Mouse (Mus musculus): ENCODE data around the gene Slc5a11. TPM values are rescaled to one million over a fixed set of nuclear protein-coding genes. Genes with fewer than 3 reads are reported as not detected.

The Slc5a11 gene
- total and polyA plus RNA-seq, 3 experiments: not detected

GRCm38 (mm10) chr7:123293898-123294297 lies 79.3 kb downstream of the Slc5a11 start:
- H3K36me3 ChIP-seq (replicated peaks): peaks cover 95% of the 10 kb centered on the region
- H3K9me3 ChIP-seq (replicated peaks): no peaks in the 10 kb centered on the region
- TF ChIP-seq TAL1 (conservative IDR thresholded peaks at IDR 0.05; ENCODE audit: low read depth, low read length) (no peak), GATA1 (IDR thresholded peaks at IDR 0.05; ENCODE audit: borderline replicate concordance, low read length) (no peak), POLR2AphosphoS5 (IDR thresholded peaks at IDR 0.05; ENCODE audit: insufficient replicate concordance, low read depth, low read length) (no peak)
- ATAC-seq (ENCODE audit: extremely low read depth, insufficient number of reproducible peaks, low FRiP score, poor library complexity, severe bottlenecking): no peak
- no peak for DNase-seq (ENCODE audit: low spot score)
- no peak overlapping the region for H3K4me3 ChIP-seq (ENCODE audit: low read depth, low read length)
- no peaks in the 10 kb centered on the region for H3K4me1 ChIP-seq (ENCODE audit: insufficient read depth, low read depth, low read length)
- no peaks in the 10 kb centered on the region for H3K27me3 ChIP-seq (ENCODE audit: insufficient read depth, low read length)

DNA sequence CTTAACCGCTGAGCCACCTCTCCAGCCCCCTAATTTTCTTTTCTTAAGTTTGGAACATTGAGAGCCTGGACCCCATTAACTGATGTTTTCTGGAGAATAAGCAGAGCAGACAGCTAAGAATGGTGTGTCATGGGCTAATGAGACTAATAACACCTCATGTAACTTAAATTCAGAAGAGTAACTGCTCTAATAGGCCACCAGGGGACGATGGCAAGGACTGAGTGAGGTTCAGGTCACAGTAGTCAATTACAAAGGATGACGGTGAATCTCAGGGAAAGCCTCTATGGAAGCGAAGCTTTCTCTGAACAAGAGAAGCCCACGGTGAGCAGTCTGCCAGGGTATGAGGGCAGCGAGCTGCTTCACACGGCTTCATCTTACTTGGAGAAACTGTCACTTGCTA lies 80.8 kb downstream of the Slc5a11 start:
- Histone ChIP-seq H3K36me3 (replicated peaks) (peaks cover 95% of the 10 kb centered on the region), H3K9me3 (replicated peaks) (no peaks in the 10 kb centered on the region), H3K4me3 (ENCODE audit: low read depth, low read length) (no peak overlapping the region), H3K4me1 (ENCODE audit: insufficient read depth, low read depth, low read length) (no peaks in the 10 kb centered on the region), H3K27me3 (ENCODE audit: insufficient read depth, low read length) (no peaks in the 10 kb centered on the region)
- ATAC-seq (ENCODE audit: extremely low read depth, insufficient number of reproducible peaks, low FRiP score, poor library complexity, severe bottlenecking) (no peak), DNase-seq (ENCODE audit: low spot score) (no peak)
- TF ChIP-seq TAL1 (conservative IDR thresholded peaks at IDR 0.05; ENCODE audit: low read depth, low read length): no peak
- TF ChIP-seq GATA2 (IDR thresholded peaks at IDR 0.05; ENCODE audit: borderline replicate concordance, low read depth, low read length): no peak
- no peak for TF ChIP-seq GATA1 (IDR thresholded peaks at IDR 0.05; ENCODE audit: borderline replicate concordance, low read length)
- TF ChIP-seq POLR2AphosphoS5 (IDR thresholded peaks at IDR 0.05; ENCODE audit: insufficient replicate concordance, low read depth, low read length): no peak

GRCm38 (mm10) chr7:123296097-123296496 lies 81.5 kb downstream of the Slc5a11 start:
- Histone ChIP-seq H3K9me3 (replicated peaks) (no peaks in the 10 kb centered on the region), H3K36me3 (replicated peaks) (peaks cover 93% of the 10 kb centered on the region), H3K4me3 (ENCODE audit: low read depth, low read length) (no peak overlapping the region), H3K27me3 (ENCODE audit: insufficient read depth, low read length) (no peaks in the 10 kb centered on the region), H3K4me1 (ENCODE audit: insufficient read depth, low read depth, low read length) (no peaks in the 10 kb centered on the region)
- no peak for TF ChIP-seq POLR2AphosphoS5 (IDR thresholded peaks at IDR 0.05; ENCODE audit: insufficient replicate concordance, low read depth, low read length)
- no peak for TF ChIP-seq GATA1 (IDR thresholded peaks at IDR 0.05; ENCODE audit: borderline replicate concordance, low read length)
- TF ChIP-seq TAL1 (conservative IDR thresholded peaks at IDR 0.05; ENCODE audit: low read depth, low read length): no peak
- TF ChIP-seq CTCF (IDR thresholded peaks at IDR 0.05; ENCODE audit: low read depth, low read length): no peak
- no peak for TF ChIP-seq GATA2 (IDR thresholded peaks at IDR 0.05; ENCODE audit: borderline replicate concordance, low read depth, low read length)
- DNase-seq (ENCODE audit: low spot score) (no peak), ATAC-seq (ENCODE audit: extremely low read depth, insufficient number of reproducible peaks, low FRiP score, poor library complexity, severe bottlenecking) (no peak)

DNA sequence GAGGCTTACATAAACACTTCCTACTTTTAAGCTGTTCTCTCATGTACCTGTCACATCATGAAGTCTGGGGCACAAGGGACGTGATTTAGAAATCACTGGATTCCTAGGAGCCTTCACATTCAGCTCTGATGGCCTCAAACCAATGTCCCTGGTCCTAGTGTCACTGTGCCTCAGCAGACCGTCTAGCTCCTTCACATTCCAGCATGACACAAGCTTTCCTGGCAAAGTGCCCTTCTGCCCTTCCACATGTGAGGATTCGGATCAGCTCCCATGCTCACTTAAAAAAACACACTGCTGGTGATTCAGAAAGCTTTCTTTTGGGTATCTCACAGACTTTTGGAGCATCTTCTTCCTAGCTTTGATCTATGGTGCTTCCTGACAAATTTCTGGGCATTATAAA lies 83.6 kb downstream of the Slc5a11 start:
- TF ChIP-seq GATA2 (IDR thresholded peaks at IDR 0.05; ENCODE audit: borderline replicate concordance, low read depth, low read length) (no peak), GATA1 (IDR thresholded peaks at IDR 0.05; ENCODE audit: borderline replicate concordance, low read length) (no peak), TAL1 (conservative IDR thresholded peaks at IDR 0.05; ENCODE audit: low read depth, low read length) (no peak), CTCF (IDR thresholded peaks at IDR 0.05; ENCODE audit: low read depth, low read length) (no peak), POLR2AphosphoS5 (IDR thresholded peaks at IDR 0.05; ENCODE audit: insufficient replicate concordance, low read depth, low read length) (no peak)
- Histone ChIP-seq H3K4me1 (ENCODE audit: insufficient read depth, low read depth, low read length) (no peaks in the 10 kb centered on the region), H3K9me3 (replicated peaks) (no peaks in the 10 kb centered on the region), H3K4me3 (ENCODE audit: low read depth, low read length) (no peak overlapping the region), H3K27me3 (ENCODE audit: insufficient read depth, low read length) (no peaks in the 10 kb centered on the region), H3K36me3 (replicated peaks) (peaks cover 82% of the 10 kb centered on the region)
- ATAC-seq (ENCODE audit: extremely low read depth, insufficient number of reproducible peaks, low FRiP score, poor library complexity, severe bottlenecking): no peak
- no peak for DNase-seq (ENCODE audit: low spot score)

DNA sequence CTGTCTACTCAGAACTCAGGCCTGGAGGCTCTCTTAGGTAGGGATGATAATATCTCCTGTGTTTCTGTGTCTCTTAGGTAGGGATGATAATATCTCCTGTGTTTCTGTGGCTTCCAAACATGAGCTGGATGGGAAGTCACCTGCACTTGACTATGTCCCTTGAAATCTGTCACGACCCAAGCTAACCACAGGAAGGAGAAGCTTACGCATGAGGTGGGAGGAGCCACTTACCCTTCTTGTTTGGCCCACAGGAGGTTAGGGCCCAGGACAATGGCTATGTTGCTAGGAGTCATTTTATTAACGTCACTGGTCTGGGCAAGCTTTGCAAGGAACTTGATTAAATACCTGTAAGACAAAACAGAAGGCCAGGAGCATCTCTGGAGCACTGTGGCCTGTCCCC lies 85.7 kb downstream of the Slc5a11 start:
- Histone ChIP-seq H3K9me3 (replicated peaks) (no peaks in the 10 kb centered on the region), H3K36me3 (replicated peaks) (peaks cover 83% of the 10 kb centered on the region), H3K4me3 (ENCODE audit: low read depth, low read length) (no peak overlapping the region), H3K4me1 (ENCODE audit: insufficient read depth, low read depth, low read length) (no peaks in the 10 kb centered on the region), H3K27me3 (ENCODE audit: insufficient read depth, low read length) (no peaks in the 10 kb centered on the region)
- no peak for DNase-seq (ENCODE audit: low spot score)
- no peak for ATAC-seq (ENCODE audit: extremely low read depth, insufficient number of reproducible peaks, low FRiP score, poor library complexity, severe bottlenecking)
- TF ChIP-seq CTCF (IDR thresholded peaks at IDR 0.05; ENCODE audit: low read depth, low read length): no peak
- TF ChIP-seq GATA2 (IDR thresholded peaks at IDR 0.05; ENCODE audit: borderline replicate concordance, low read depth, low read length): no peak
- TF ChIP-seq GATA1 (IDR thresholded peaks at IDR 0.05; ENCODE audit: borderline replicate concordance, low read length): no peak
- no peak for TF ChIP-seq TAL1 (conservative IDR thresholded peaks at IDR 0.05; ENCODE audit: low read depth, low read length)
- TF ChIP-seq POLR2AphosphoS5 (IDR thresholded peaks at IDR 0.05; ENCODE audit: insufficient replicate concordance, low read depth, low read length): no peak

- DNase-seq (ENCODE audit: low spot score) (no peak), ATAC-seq (ENCODE audit: extremely low read depth, insufficient number of reproducible peaks, low FRiP score, poor library complexity, severe bottlenecking) (no peak)
- Histone ChIP-seq H3K4me1 (ENCODE audit: insufficient read depth, low read depth, low read length) (no peaks in the 10 kb centered on the region), H3K36me3 (replicated peaks) (peaks cover 85% of the 10 kb centered on the region), H3K9me3 (replicated peaks) (no peaks in the 10 kb centered on the region), H3K4me3 (ENCODE audit: low read depth, low read length) (no peak overlapping the region), H3K27me3 (ENCODE audit: insufficient read depth, low read length) (no peaks in the 10 kb centered on the region)
- TF ChIP-seq POLR2AphosphoS5 (IDR thresholded peaks at IDR 0.05; ENCODE audit: insufficient replicate concordance, low read depth, low read length) (no peak), CTCF (IDR thresholded peaks at IDR 0.05; ENCODE audit: low read depth, low read length) (no peak), GATA1 (IDR thresholded peaks at IDR 0.05; ENCODE audit: borderline replicate concordance, low read length) (no peak)
These were observed 90.8 kb downstream of the Slc5a11 start for GRCm38 (mm10) chr7:123305397-123305796.

- Histone ChIP-seq H3K4me1 (ENCODE audit: insufficient read depth, low read depth, low read length) (peaks cover 8% of the 10 kb centered on the region), H3K27me3 (ENCODE audit: insufficient read depth, low read length) (no peaks in the 10 kb centered on the region), H3K9me3 (replicated peaks) (no peaks in the 10 kb centered on the region), H3K36me3 (replicated peaks) (peaks cover 97% of the 10 kb centered on the region), H3K4me3 (ENCODE audit: low read depth, low read length) (no peak overlapping the region)
- TF ChIP-seq POLR2AphosphoS5 (IDR thresholded peaks at IDR 0.05; ENCODE audit: insufficient replicate concordance, low read depth, low read length) (no peak), CTCF (IDR thresholded peaks at IDR 0.05; ENCODE audit: low read depth, low read length) (no peak), TAL1 (conservative IDR thresholded peaks at IDR 0.05; ENCODE audit: low read depth, low read length) (no peak), GATA2 (IDR thresholded peaks at IDR 0.05; ENCODE audit: borderline replicate concordance, low read depth, low read length) (no peak), GATA1 (IDR thresholded peaks at IDR 0.05; ENCODE audit: borderline replicate concordance, low read length) (no peak)
- ATAC-seq (ENCODE audit: extremely low read depth, insufficient number of reproducible peaks, low FRiP score, poor library complexity, severe bottlenecking): no peak
- no peak for DNase-seq (ENCODE audit: low spot score)
These were observed 92.7 kb downstream of the Slc5a11 start for GRCm38 (mm10) chr7:123307236-123307635.
